Mouse (Mus musculus) urinary bladder, adult 18-20 months (tissue): Measurements from ENCODE around the gene Rhobtb1.

Experiments used
- DNase-seq, 2 experiments: peaks; one replicate each; pipeline ENCODE4 v3.0.0; 2022; ENCODE audit warnings: low spot score in 2 of 2, mixed read lengths in 2 of 2

The Rhobtb1 gene

GRCm38 (mm10) chr10:69320667-69321518 is 169.7 kb downstream of the Rhobtb1 start:
- peak; percentile 66 to 79 for DNase-seq

GRCm38 (mm10) chr10:69321519-69322035 is 170.3 kb downstream of the Rhobtb1 start:
- DNase-seq: peak in 1 of 2 experiments; percentile 19

- DNase-seq: no peak
These were observed 172.8 kb downstream of the Rhobtb1 start for GRCm38 (mm10) chr10:69323986-69324385.

GRCm38 (mm10) chr10:69324816-69325215 is 173.6 kb downstream of the Rhobtb1 start:
- DNase-seq: no peak

GRCm38 (mm10) chr10:69326433-69326832 is 175.2 kb downstream of the Rhobtb1 start:
- no peak for DNase-seq

GRCm38 (mm10) chr10:69327362-69327761 is 176.1 kb downstream of the Rhobtb1 start:
- DNase-seq: no peak

GRCm38 (mm10) chr10:69328029-69328655 is 176.9 kb downstream of the Rhobtb1 start:
- no peak for DNase-seq

- no peak for DNase-seq
These were observed 177.4 kb downstream of the Rhobtb1 start for GRCm38 (mm10) chr10:69328656-69329046.

- DNase-seq: no peak
These were observed 180.0 kb downstream of the Rhobtb1 start for GRCm38 (mm10) chr10:69331231-69331630.

GRCm38 (mm10) chr10:69333212-69333611 is 182.0 kb downstream of the Rhobtb1 start:
- no peak for DNase-seq

- no peak for DNase-seq
These were observed 183.3 kb downstream of the Rhobtb1 start for GRCm38 (mm10) chr10:69334271-69335194.

- DNase-seq: no peak
These were observed 183.9 kb downstream of the Rhobtb1 start for GRCm38 (mm10) chr10:69335195-69335536.

GRCm38 (mm10) chr10:69335611-69336010 is 184.4 kb downstream of the Rhobtb1 start:
- no peak for DNase-seq

- no peak for DNase-seq
These were observed 185.0 kb downstream of the Rhobtb1 start for GRCm38 (mm10) chr10:69336219-69336618.

GRCm38 (mm10) chr10:69340001-69340400 is 188.8 kb downstream of the Rhobtb1 start:
- no peak for DNase-seq
